Mouse (Mus musculus) urinary bladder, postnatal 14 days (tissue): ENCODE measurements around the gene Lsamp.
A peak's percentile ranks its signal among the peaks of the same experiment; 100 is the strongest.

Experiments used
- DNase-seq: peaks from one replicate; pipeline ENCODE4 v3.0.0; 2021; ENCODE audit warnings: low spot score

The Lsamp gene

GRCm38 (mm10) chr16:40271859-40272258 is 287.7 kb downstream of the Lsamp start:
- DNase-seq, result no peak

GRCm38 (mm10) chr16:40290132-40290531 is 306.0 kb downstream of the Lsamp start:
- no peak for DNase-seq

GRCm38 (mm10) chr16:40294296-40294882 is 310.2 kb downstream of the Lsamp start:
- no peak for DNase-seq

- no peak for DNase-seq
Observed at GRCm38 (mm10) chr16:40295240-40295639, 311.1 kb downstream of the Lsamp start.

- DNase-seq, result no peak
Observed at GRCm38 (mm10) chr16:40307666-40308065, 323.5 kb downstream of the Lsamp start.

GRCm38 (mm10) chr16:40316199-40316598 is 332.0 kb downstream of the Lsamp start:
- DNase-seq, result no peak

GRCm38 (mm10) chr16:40324811-40325210 is 340.6 kb downstream of the Lsamp start:
- no peak for DNase-seq

GRCm38 (mm10) chr16:40328249-40328820 is 344.2 kb downstream of the Lsamp start:
- no peak for DNase-seq

GRCm38 (mm10) chr16:40369677-40370076 is 385.5 kb downstream of the Lsamp start:
- no peak for DNase-seq

GRCm38 (mm10) chr16:40371291-40371690 is 387.1 kb downstream of the Lsamp start:
- no peak for DNase-seq

- DNase-seq, result no peak
Observed at GRCm38 (mm10) chr16:40375314-40375713, 391.2 kb downstream of the Lsamp start.

GRCm38 (mm10) chr16:40377129-40377799 is 393.1 kb downstream of the Lsamp start:
- no peak for DNase-seq

- DNase-seq, result no peak
Observed at GRCm38 (mm10) chr16:40392106-40392505, 407.9 kb downstream of the Lsamp start.

GRCm38 (mm10) chr16:40399531-40399930 is 415.4 kb downstream of the Lsamp start:
- DNase-seq, result no peak

- DNase-seq, result no peak
Observed at GRCm38 (mm10) chr16:40434280-40434679, 450.1 kb downstream of the Lsamp start.

- peak; percentile 57 for DNase-seq
Observed at GRCm38 (mm10) chr16:40436415-40436814, 452.3 kb downstream of the Lsamp start.

- DNase-seq, result no peak
Observed at GRCm38 (mm10) chr16:40437879-40438278, 453.7 kb downstream of the Lsamp start.

GRCm38 (mm10) chr16:40438876-40439275 is 454.7 kb downstream of the Lsamp start:
- DNase-seq, result no peak

- no peak for DNase-seq
Observed at GRCm38 (mm10) chr16:40446587-40446986, 462.4 kb downstream of the Lsamp start.

GRCm38 (mm10) chr16:40463411-40464058 is 479.4 kb downstream of the Lsamp start:
- no peak for DNase-seq

GRCm38 (mm10) chr16:40466596-40466995 is 482.4 kb downstream of the Lsamp start:
- peak; percentile 13 for DNase-seq

GRCm38 (mm10) chr16:40470946-40471345 is 486.8 kb downstream of the Lsamp start:
- DNase-seq, result no peak

GRCm38 (mm10) chr16:40471967-40472366 is 487.8 kb downstream of the Lsamp start:
- no peak for DNase-seq
